Mouse (Mus musculus) limb, embryonic 12.5 days (tissue): Measurements from ENCODE around the gene Rcan3. TPM values are rescaled to one million over a fixed set of nuclear protein-coding genes. Genes with fewer than 3 reads are reported as not detected.
A peak's percentile ranks its signal among the peaks of the same experiment; 100 is the strongest.

Experiments
- ATAC-seq: fragments of 200-750 bp; cut with Nextera tagmentation; 2 replicates; pipeline ENCODE4 v1.8.0; 2017; ENCODE audit warnings: low read depth, moderate TSS enrichment; ENCODE audit not compliant: insufficient number of reproducible peaks, insufficient read depth, low FRiP score, low TSS enrichment
- H3K27ac ChIP-seq: fragments of 300-500 bp; sonication (generic); 2 replicates; pipeline ENCODE4 v1.5.1; 2016; ENCODE audit warnings: mild to moderate bottlenecking, moderate library complexity
- H3K27me3 ChIP-seq: fragments of 300-500 bp; sonication (generic); 2 replicates; pipeline ENCODE4 v1.6.1; 2016; ENCODE audit warnings: mild to moderate bottlenecking, moderate library complexity
- H3K36me3 ChIP-seq: fragments of 300-500 bp; sonication (generic); 2 replicates; pipeline ENCODE4 v1.6.1; 2016; ENCODE audit warnings: mild to moderate bottlenecking, moderate library complexity
- H3K4me1 ChIP-seq: fragments of 300-500 bp; sonication (generic); replicated peaks from 2 replicates; pipeline ENCODE4 v1.6.1; 2016
- H3K4me2 ChIP-seq: fragments of 300-500 bp; sonication (generic); 2 replicates; pipeline ENCODE4 v1.6.1; 2016; ENCODE audit warnings: mild to moderate bottlenecking, moderate library complexity
- H3K4me3 ChIP-seq: fragments of 300-500 bp; sonication (generic); replicated peaks from 2 replicates; pipeline ENCODE4 v1.5.1; 2016; ENCODE audit warnings: mild to moderate bottlenecking
- H3K9ac ChIP-seq: fragments of 300-500 bp; sonication (generic); replicated peaks from 2 replicates; pipeline ENCODE4 v1.6.1; 2016; ENCODE audit warnings: mild to moderate bottlenecking, moderate library complexity
- H3K9me3 ChIP-seq: fragments of 300-500 bp; sonication (generic); 2 replicates; pipeline ENCODE4 v1.6.1; 2016; ENCODE audit warnings: mild to moderate bottlenecking, moderate library complexity
- WGBS: fragments of 180-500 bp; shearing (Covaris S2); methylation state at CpG from one replicate; pipeline ENCODE4 v1.1.7; 2016; 5-methylcytosine and 5-hydroxymethylcytosine counted together
- polyA plus RNA-seq: library from polyadenylated mRNA; unstranded; fragments of >200 nt; fragmentation: Nextera tagmentation; extraction: Ambion mirVana; gene quantifications from 2 replicates; pipeline ENCODE4 v1.2.1, GENCODE M21; 2016

Gene Rcan3
- polyA plus RNA-seq, 1 experiment from 2014 or later, result 11.7 TPM

GRCm38 (mm10) chr4:135413491-135413890 lies 20.2 kb downstream of the Rcan3 start:
- H3K27ac ChIP-seq, result no peak overlapping the region
- H3K4me2 ChIP-seq, result no peak overlapping the region
- 0 out of 2 replicates have a peak, but pooled peaks cover 4% of the 10 kb centered on the region for H3K9me3 ChIP-seq
- no peak for ATAC-seq
- peaks cover 17% of the 10 kb centered on the region for H3K36me3 ChIP-seq
- H3K9ac ChIP-seq, result no peak overlapping the region
- 83% methylated on average over 8 of the region's 8 CpGs for WGBS
- H3K27me3 ChIP-seq, result no peaks in the 10 kb centered on the region
- H3K4me1 ChIP-seq, result no peaks in the 10 kb centered on the region
- no peak overlapping the region for H3K4me3 ChIP-seq

GRCm38 (mm10) chr4:135411633-135412032 lies 22.0 kb downstream of the Rcan3 start:
- peaks cover 10% of the 10 kb centered on the region; the same call in 1 of the 2 replicates for H3K36me3 ChIP-seq
- H3K4me3 ChIP-seq, result no peak overlapping the region
- H3K27ac ChIP-seq, result no peak overlapping the region
- H3K4me1 ChIP-seq, result no peaks in the 10 kb centered on the region
- no peak overlapping the region for H3K9ac ChIP-seq
- H3K9me3 ChIP-seq, result 0 out of 2 replicates have a peak, but pooled peaks cover 4% of the 10 kb centered on the region
- H3K27me3 ChIP-seq, result no peaks in the 10 kb centered on the region
- H3K4me2 ChIP-seq, result no peak overlapping the region
- no peak for ATAC-seq
- WGBS, result 36% methylated on average over 4 of the region's 4 CpGs

- no peaks in the 10 kb centered on the region for H3K4me1 ChIP-seq
- no peak overlapping the region for H3K4me2 ChIP-seq
- H3K36me3 ChIP-seq, result no peaks in the 10 kb centered on the region
- 62% methylated on average over 5 of the region's 5 CpGs for WGBS
- no peak overlapping the region for H3K4me3 ChIP-seq
- no peak overlapping the region for H3K9ac ChIP-seq
- H3K27ac ChIP-seq, result no peak overlapping the region
- 0 out of 2 replicates have a peak, but pooled peaks cover under 1% of the 10 kb centered on the region for H3K27me3 ChIP-seq
- H3K9me3 ChIP-seq, result 0 out of 2 replicates have a peak, but pooled peaks cover 4% of the 10 kb centered on the region
- no peak for ATAC-seq
These were observed 27.5 kb downstream of the Rcan3 start for GRCm38 (mm10) chr4:135406180-135406579.

- H3K4me3 ChIP-seq, result no peak overlapping the region
- H3K36me3 ChIP-seq, result no peaks in the 10 kb centered on the region
- peaks cover 9% of the 10 kb centered on the region for H3K27me3 ChIP-seq
- no peak overlapping the region for H3K27ac ChIP-seq
- no peak for ATAC-seq
- H3K9me3 ChIP-seq, result 0 out of 2 replicates have a peak, but pooled peaks cover 1% of the 10 kb centered on the region
- H3K4me1 ChIP-seq, result no peaks in the 10 kb centered on the region
- no peak overlapping the region for H3K9ac ChIP-seq
- WGBS, result 82% methylated on average over 2 of the region's 2 CpGs
- H3K4me2 ChIP-seq, result no peak overlapping the region
These were observed 28.7 kb downstream of the Rcan3 start for GRCm38 (mm10) chr4:135404916-135405315.

GRCm38 (mm10) chr4:135404048-135404447 lies 29.6 kb downstream of the Rcan3 start:
- H3K9ac ChIP-seq, result no peak overlapping the region
- H3K4me3 ChIP-seq, result no peak overlapping the region
- H3K27me3 ChIP-seq, result peaks cover 16% of the 10 kb centered on the region
- no peak for ATAC-seq
- no peaks in the 10 kb centered on the region for H3K4me1 ChIP-seq
- H3K4me2 ChIP-seq, result no peak overlapping the region
- 73% methylated on average over 10 of the region's 10 CpGs for WGBS
- no peaks in the 10 kb centered on the region for H3K36me3 ChIP-seq
- H3K27ac ChIP-seq, result no peak overlapping the region
- no peaks in the 10 kb centered on the region for H3K9me3 ChIP-seq

GRCm38 (mm10) chr4:135401881-135402280 lies 31.8 kb downstream of the Rcan3 start:
- H3K4me3 ChIP-seq, result no peak overlapping the region
- no peak overlapping the region for H3K4me2 ChIP-seq
- no peak for ATAC-seq
- no peak overlapping the region for H3K9ac ChIP-seq
- peaks cover 11% of the 10 kb centered on the region for H3K4me1 ChIP-seq
- H3K27ac ChIP-seq, result no peak overlapping the region
- no peaks in the 10 kb centered on the region for H3K36me3 ChIP-seq
- peaks cover 38% of the 10 kb centered on the region for H3K27me3 ChIP-seq
- WGBS, result 20% methylated on average over 7 of the region's 7 CpGs
- no peaks in the 10 kb centered on the region for H3K9me3 ChIP-seq

- H3K4me3 ChIP-seq, result peak within 1 kb of the TSS; percentile 50
- 0% methylated on average over 29 of the region's 29 CpGs for WGBS
- peaks cover 11% of the 10 kb centered on the region for H3K4me1 ChIP-seq
- no peak for ATAC-seq
- H3K9ac ChIP-seq, result peak within 1 kb of the TSS; percentile 62
- H3K9me3 ChIP-seq, result no peaks in the 10 kb centered on the region; the same call in 1 of the 2 replicates
- peak within 1 kb of the TSS; percentile 88 for H3K4me2 ChIP-seq
- no peak within 1 kb of the TSS for H3K27ac ChIP-seq
- no peaks in the 10 kb centered on the region for H3K36me3 ChIP-seq
- peaks cover 53% of the 10 kb centered on the region for H3K27me3 ChIP-seq
These were observed 35.7 kb downstream of the Rcan3 start, which contains the start of gene Ncmap for GRCm38 (mm10) chr4:135397991-135398390. Gene Ncmap (minus strand): TSS chr4:135398227.

- 3% methylated on average over 16 of the region's 16 CpGs for WGBS
- Histone ChIP-seq H3K9ac (peak overlapping the region; percentile 62), H3K27ac (no peak overlapping the region), H3K4me2 (peak overlapping the region; percentile 88), H3K4me3 (peak overlapping the region; percentile 50), H3K27me3 (peaks cover 53% of the 10 kb centered on the region), H3K36me3 (no peaks in the 10 kb centered on the region), H3K4me1 (peaks cover 11% of the 10 kb centered on the region), H3K9me3 (no peaks in the 10 kb centered on the region; the same call in 1 of the 2 replicates)
- ATAC-seq, result no peak
These were observed 36.1 kb downstream of the Rcan3 start for GRCm38 (mm10) chr4:135397551-135397950.

GRCm38 (mm10) chr4:135396303-135396702 lies 37.4 kb downstream of the Rcan3 start:
- ATAC-seq, result no peak
- Histone ChIP-seq H3K9ac (no peak overlapping the region), H3K9me3 (no peaks in the 10 kb centered on the region; the same call in 1 of the 2 replicates), H3K36me3 (no peaks in the 10 kb centered on the region), H3K4me3 (no peak overlapping the region), H3K4me1 (peaks cover 11% of the 10 kb centered on the region), H3K27me3 (peaks cover 53% of the 10 kb centered on the region), H3K27ac (no peak overlapping the region), H3K4me2 (no peak overlapping the region)
- WGBS, result 83% methylated on average over 5 of the region's 5 CpGs

- no peaks in the 10 kb centered on the region; the same call in 1 of the 2 replicates for H3K9me3 ChIP-seq
- WGBS, result 67% methylated on average over 4 of the region's 4 CpGs
- no peak overlapping the region for H3K4me3 ChIP-seq
- H3K4me2 ChIP-seq, result no peak overlapping the region
- peaks cover 11% of the 10 kb centered on the region for H3K4me1 ChIP-seq
- peaks cover 45% of the 10 kb centered on the region for H3K27me3 ChIP-seq
- ATAC-seq, result no peak
- no peaks in the 10 kb centered on the region for H3K36me3 ChIP-seq
- H3K9ac ChIP-seq, result no peak overlapping the region
- H3K27ac ChIP-seq, result no peak overlapping the region
These were observed 38.3 kb downstream of the Rcan3 start for GRCm38 (mm10) chr4:135395375-135395774.

- H3K27me3 ChIP-seq, result peaks cover 43% of the 10 kb centered on the region
- 79% methylated on average over 7 of the region's 7 CpGs for WGBS
- no peak overlapping the region for H3K4me3 ChIP-seq
- no peak for ATAC-seq
- no peak overlapping the region for H3K4me2 ChIP-seq
- H3K27ac ChIP-seq, result no peak overlapping the region
- H3K4me1 ChIP-seq, result peaks cover 11% of the 10 kb centered on the region
- H3K9me3 ChIP-seq, result no peaks in the 10 kb centered on the region; the same call in 1 of the 2 replicates
- no peak overlapping the region for H3K9ac ChIP-seq
- H3K36me3 ChIP-seq, result no peaks in the 10 kb centered on the region
These were observed 39.0 kb downstream of the Rcan3 start for GRCm38 (mm10) chr4:135394666-135395065.

GRCm38 (mm10) chr4:135393381-135393780 lies 40.3 kb downstream of the Rcan3 start:
- Histone ChIP-seq H3K4me2 (no peak overlapping the region), H3K27ac (no peak overlapping the region), H3K36me3 (no peaks in the 10 kb centered on the region), H3K9me3 (no peaks in the 10 kb centered on the region; the same call in 1 of the 2 replicates), H3K4me1 (peaks cover 10% of the 10 kb centered on the region), H3K27me3 (peaks cover 30% of the 10 kb centered on the region), H3K9ac (no peak overlapping the region), H3K4me3 (no peak overlapping the region)
- WGBS, result 69% methylated on average over 6 of the region's 6 CpGs
- no peak for ATAC-seq
